Comparison of ENCODE assay signal across 8 mouse cellular contexts in the genomic region with DNA sequence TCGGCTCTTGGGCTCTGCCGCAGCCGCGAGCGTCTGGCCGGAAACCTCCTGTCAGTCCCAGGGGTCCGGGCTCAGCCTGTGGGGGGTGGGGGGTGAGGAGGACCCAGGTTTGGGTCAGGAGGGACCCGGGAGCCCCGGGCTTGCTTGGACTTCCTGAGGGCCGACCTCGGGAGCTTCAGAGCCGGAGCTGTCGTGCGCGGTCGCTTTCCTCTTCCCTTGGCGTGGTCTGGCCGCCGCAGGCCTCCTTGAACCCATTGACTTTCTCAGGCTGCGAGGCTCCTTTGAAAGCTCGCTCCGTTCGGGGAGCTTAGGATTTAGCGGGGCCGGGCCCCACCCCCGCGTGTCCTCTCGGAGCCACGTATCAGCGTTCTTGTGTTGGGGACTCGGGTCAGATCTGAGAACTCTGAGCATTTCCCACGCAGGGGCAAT. TPM values are rescaled to one million over a fixed set of nuclear protein-coding genes. Genes with fewer than 3 reads are reported as not detected.
DNase-seq lines count a peak whose midpoint lies in the region; ATAC-seq lines count a peak whose summit lies in the region.

No protein-coding gene starts in this region.

- peak overlapping the region; percentile 91 for H3K4me2 ChIP-seq in embryonic facial prominence, embryonic 13.5 days
- H3K4me2 ChIP-seq in hindbrain, embryonic 13.5 days: peak overlapping the region; percentile 79
- H3K4me2 ChIP-seq in liver, embryonic 12.5 days: peak overlapping the region; percentile 93
- peak overlapping the region; percentile 99 for H3K4me2 ChIP-seq in neural tube, embryonic 14.5 days (ENCODE audit: low read depth, low read length)

- peak overlapping the region; percentile 99 for H3K4me3 ChIP-seq in embryonic facial prominence, embryonic 13.5 days
- peak overlapping the region; percentile 99 for H3K4me3 ChIP-seq in hindbrain, embryonic 13.5 days
- H3K4me3 ChIP-seq in liver, embryonic 12.5 days: peak overlapping the region; percentile 98
- peak overlapping the region; percentile 97 for H3K4me3 ChIP-seq in neural tube, embryonic 14.5 days (ENCODE audit: low read depth, low read length)

- under 1% methylated on average over 32 of the region's 32 CpGs for WGBS in embryonic facial prominence, embryonic 13.5 days
- under 1% methylated on average over 32 of the region's 32 CpGs for WGBS in hindbrain, embryonic 13.5 days
- under 1% methylated on average over 32 of the region's 32 CpGs for WGBS in liver, embryonic 12.5 days (ENCODE audit: insufficient replicate concordance)
- under 1% methylated on average over 29 of the region's 32 CpGs for WGBS in neural tube, embryonic 14.5 days

- peak; percentile 2 to 17 for DNase-seq in left cerebral cortex, adult 18-20 months (ENCODE audit: low spot score in 2 of 2)
- no peak for DNase-seq in left cerebral cortex, adult 11 months (ENCODE audit: low spot score)
- DNase-seq in T-cell, adult 2 months (ENCODE audit: low spot score): peak; percentile 31
- no peak for DNase-seq in natural killer cell, adult 2 months (ENCODE audit: low spot score in 2 of 2)

- peak; percentile 53; the same call in 1 of the 2 replicates for ATAC-seq in embryonic facial prominence, embryonic 13.5 days (ENCODE audit: insufficient number of reproducible peaks, insufficient read depth, low FRiP score, low TSS enrichment, low read depth)
- ATAC-seq in hindbrain, embryonic 13.5 days (ENCODE audit: low FRiP score): no peak; the same call in 1 of the 2 replicates
- peak; percentile 63 for ATAC-seq in liver, embryonic 12.5 days
- peak; percentile 71; the same call in 1 of the 2 replicates for ATAC-seq in neural tube, embryonic 14.5 days (ENCODE audit: low read depth)

- peak overlapping the region; percentile 95 for H3K9ac ChIP-seq in embryonic facial prominence, embryonic 13.5 days
- peak overlapping the region; percentile 95 for H3K9ac ChIP-seq in hindbrain, embryonic 13.5 days
- peak overlapping the region; percentile 96 for H3K9ac ChIP-seq in liver, embryonic 12.5 days
- H3K9ac ChIP-seq in neural tube, embryonic 14.5 days (replicated peaks; ENCODE audit: low read depth, low read length): peak overlapping the region; percentile 94

- H3K27me3 ChIP-seq in embryonic facial prominence, embryonic 13.5 days: peaks cover 6% of the 10 kb centered on the region; the same call in 1 of the 2 replicates
- peaks cover 25% of the 10 kb centered on the region for H3K27me3 ChIP-seq in hindbrain, embryonic 13.5 days
- peaks cover 13% of the 10 kb centered on the region for H3K27me3 ChIP-seq in liver, embryonic 12.5 days (replicated peaks)
- H3K27me3 ChIP-seq in neural tube, embryonic 14.5 days (ENCODE audit: control insufficient read depth, insufficient read depth, low read length): no peaks in the 10 kb centered on the region

- peak overlapping the region; percentile 98 for H3K27ac ChIP-seq in embryonic facial prominence, embryonic 13.5 days
- H3K27ac ChIP-seq in hindbrain, embryonic 13.5 days: peak overlapping the region; percentile 99
- peak overlapping the region; percentile 97 for H3K27ac ChIP-seq in liver, embryonic 12.5 days
- peak overlapping the region; percentile 99 for H3K27ac ChIP-seq in neural tube, embryonic 14.5 days (ENCODE audit: low read depth, low read length)

- no peaks in the 10 kb centered on the region for H3K9me3 ChIP-seq in embryonic facial prominence, embryonic 13.5 days
- no peaks in the 10 kb centered on the region for H3K9me3 ChIP-seq in hindbrain, embryonic 13.5 days
- H3K9me3 ChIP-seq in liver, embryonic 12.5 days (replicated peaks): no peaks in the 10 kb centered on the region
- H3K9me3 ChIP-seq in neural tube, embryonic 14.5 days (ENCODE audit: control insufficient read depth, low read length): no peaks in the 10 kb centered on the region

- H3K36me3 ChIP-seq in embryonic facial prominence, embryonic 13.5 days: no peaks in the 10 kb centered on the region
- no peaks in the 10 kb centered on the region for H3K36me3 ChIP-seq in hindbrain, embryonic 13.5 days
- H3K36me3 ChIP-seq in liver, embryonic 12.5 days: no peaks in the 10 kb centered on the region
- H3K36me3 ChIP-seq in neural tube, embryonic 14.5 days (ENCODE audit: control insufficient read depth, insufficient read depth, low read length): no peaks in the 10 kb centered on the region

- peaks cover 16% of the 10 kb centered on the region for H3K4me1 ChIP-seq in embryonic facial prominence, embryonic 13.5 days
- H3K4me1 ChIP-seq in hindbrain, embryonic 13.5 days (replicated peaks): peaks cover 29% of the 10 kb centered on the region
- H3K4me1 ChIP-seq in liver, embryonic 12.5 days: peaks cover 40% of the 10 kb centered on the region
- peaks cover 13% of the 10 kb centered on the region; the same call in 1 of the 2 replicates for H3K4me1 ChIP-seq in neural tube, embryonic 14.5 days (ENCODE audit: control insufficient read depth, insufficient read depth, low read length)

RNA-seq across cellular contexts. Expression of gene Ap1g1, which starts 0.7 kb away (rescaled TPM):
- 10 to 100 TPM; 82.6 to 88.8 TPM for total RNA-seq in left cerebral cortex, adult 18-20 months (2021)
- polyA plus RNA-seq in embryonic facial prominence, embryonic 13.5 days (2015; fragmentation: Nextera tagmentation; extraction: Ambion mirVana): 43.0 and 43.3 TPM in 2 replicates
- 49.7 and 51.4 TPM in 2 replicates for polyA plus RNA-seq in hindbrain, embryonic 13.5 days (2015; fragmentation: Nextera tagmentation; extraction: Ambion mirVana)
- 25.8 and 25.9 TPM in 2 replicates for polyA plus RNA-seq in liver, embryonic 12.5 days (2016; fragmentation: Nextera tagmentation; extraction: Ambion mirVana)
- 39.2 and 48.7 TPM in 2 replicates for polyA plus RNA-seq in neural tube, embryonic 14.5 days (2014; fragmentation: Nextera tagmentation; extraction: Ambion mirVana)

RNA-seq across cellular contexts. Expression of gene Atxn1l, which starts 41.5 kb away (rescaled TPM):
- 10 to 100 TPM; 42.8 to 45.0 TPM for total RNA-seq in left cerebral cortex, adult 18-20 months (2021)
- 7.6 and 7.9 TPM in 2 replicates for polyA plus RNA-seq in embryonic facial prominence, embryonic 13.5 days (2015; fragmentation: Nextera tagmentation; extraction: Ambion mirVana)
- 3.8 and 4.4 TPM in 2 replicates for polyA plus RNA-seq in hindbrain, embryonic 13.5 days (2015; fragmentation: Nextera tagmentation; extraction: Ambion mirVana)
- 3.9 and 4.6 TPM in 2 replicates for polyA plus RNA-seq in liver, embryonic 12.5 days (2016; fragmentation: Nextera tagmentation; extraction: Ambion mirVana)
- polyA plus RNA-seq in neural tube, embryonic 14.5 days (2014; fragmentation: Nextera tagmentation; extraction: Ambion mirVana): 3.7 and 4.0 TPM in 2 replicates

Comparison
In these comparisons a context has a peak if more than half of its experiments do, and no peak if none do; other contexts are left out.
1. DNase-seq: peak in left cerebral cortex, adult 18-20 months (2 of 2) and T-cell, adult 2 months (single experiment); none in left cerebral cortex, adult 11 months (single experiment) and natural killer cell, adult 2 months (0 of 2).
2. Peak in every context shown above with its lines, with median percentiles within 50 percentile points of each other: H3K27ac ChIP-seq, H3K4me2 ChIP-seq, H3K4me3 ChIP-seq and H3K9ac ChIP-seq.